Mouse (Mus musculus) kidney, postnatal 0 days (tissue): ENCODE measurements around the gene Tcte2. TPM values are rescaled to one million over a fixed set of nuclear protein-coding genes. Genes with fewer than 3 reads are reported as not detected.

Experiments
- ATAC-seq: fragments of 200-750 bp; cut with Nextera tagmentation; replicated peaks from 2 replicates; pipeline ENCODE4 v1.8.0; 2017; ENCODE audit warnings: low read depth, moderate number of reproducible peaks, moderate TSS enrichment, moderate library complexity; ENCODE audit not compliant: low FRiP score
- DNase-seq: peaks from one replicate; pipeline ENCODE4 v3.0.0-alpha.2; 2016; ENCODE audit warnings: low spot score
- H3K27ac ChIP-seq: fragments of 300-500 bp; sonication (generic); 2 replicates; pipeline ENCODE4 v1.5.1; 2014; ENCODE audit warnings: mild to moderate bottlenecking
- H3K27me3 ChIP-seq: fragments of 300-500 bp; sonication (generic); 2 replicates; pipeline ENCODE4 v1.6.1; 2014; ENCODE audit warnings: low read length, mixed read lengths; ENCODE audit not compliant: insufficient read depth
- H3K36me3 ChIP-seq: fragments of 300-500 bp; sonication (generic); 2 replicates; pipeline ENCODE4 v1.6.1; 2014; ENCODE audit warnings: low read length, mixed read lengths; ENCODE audit not compliant: insufficient read depth
- H3K4me1 ChIP-seq: fragments of 300-500 bp; sonication (generic); replicated peaks from 2 replicates; pipeline ENCODE4 v1.6.1; 2014; ENCODE audit warnings: antibody characterized with exemption, low read length, mixed read lengths; ENCODE audit not compliant: insufficient read depth
- H3K4me2 ChIP-seq: fragments of 300-500 bp; sonication (generic); 2 replicates; pipeline ENCODE4 v1.6.1; 2014; ENCODE audit warnings: mild to moderate bottlenecking, low read length, moderate library complexity, mixed read lengths
- H3K4me3 ChIP-seq: fragments of 300-500 bp; sonication (generic); replicated peaks from 2 replicates; pipeline ENCODE4 v1.5.1; 2014; ENCODE audit warnings: low read depth, low read length
- H3K9ac ChIP-seq: fragments of 300-500 bp; sonication (generic); 2 replicates; pipeline ENCODE4 v1.6.1; 2014; ENCODE audit warnings: low read depth, low read length
- H3K9me3 ChIP-seq: fragments of 300-500 bp; sonication (generic); replicated peaks from 2 replicates; pipeline ENCODE4 v1.6.1; 2016; ENCODE audit warnings: low read length, inconsistent platforms, mixed read lengths
- CTCF ChIP-seq: IDR thresholded peaks from 2 replicates; pipeline ENCODE4 v1.5.1; 2016; ENCODE audit warnings: antibody characterized with exemption, low read depth, mild to moderate bottlenecking, moderate library complexity
- WGBS: fragments of 180-500 bp; shearing (Covaris S2); extraction: QIAGEN DNeasy Blood & Tissue Kit; methylation state at CpG from one replicate; pipeline ENCODE4 v1.1.7; 2014; 5-methylcytosine and 5-hydroxymethylcytosine counted together
- polyA plus RNA-seq: library from polyadenylated mRNA; unstranded; fragments of >200 nt; fragmentation: Nextera tagmentation; extraction: Ambion mirVana; gene quantifications from 2 replicates; pipeline ENCODE4 v1.2.1, GENCODE M21; 2015

Gene Tcte2
- polyA plus RNA-seq, 1 experiment from 2014 or later, result 4.1 TPM

DNA sequence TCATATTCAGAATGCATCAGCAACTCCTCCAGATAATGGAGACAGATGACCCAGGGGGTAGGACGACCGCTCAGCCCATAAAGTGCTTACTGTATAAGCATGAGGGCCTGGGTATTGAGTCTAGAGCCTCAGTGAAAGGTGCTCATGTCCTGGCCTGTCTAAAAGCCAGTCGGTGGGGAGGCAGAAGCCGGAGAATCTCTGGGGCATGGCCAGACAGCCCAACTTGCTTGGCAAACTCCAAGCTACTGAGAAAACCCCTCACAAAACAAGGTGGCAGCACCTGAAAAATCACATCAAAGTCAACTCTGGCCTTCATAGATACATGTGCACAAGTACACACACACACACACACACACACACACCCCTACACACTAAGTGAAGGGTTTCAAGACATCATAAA lies 12.6 kb downstream of the Tcte2 start:
- no peak for DNase-seq
- 91% methylated on average over 4 of the region's 4 CpGs for WGBS
- Histone ChIP-seq H3K9ac (no peak overlapping the region), H3K4me1 (peaks cover 17% of the 10 kb centered on the region; the same call in 1 of the 2 replicates), H3K27me3 (no peaks in the 10 kb centered on the region), H3K9me3 (no peaks in the 10 kb centered on the region), H3K27ac (no peak overlapping the region), H3K4me3 (no peak overlapping the region), H3K4me2 (no peak overlapping the region), H3K36me3 (no peaks in the 10 kb centered on the region)
- no peak for TF ChIP-seq CTCF
- ATAC-seq, result no peak

DNA sequence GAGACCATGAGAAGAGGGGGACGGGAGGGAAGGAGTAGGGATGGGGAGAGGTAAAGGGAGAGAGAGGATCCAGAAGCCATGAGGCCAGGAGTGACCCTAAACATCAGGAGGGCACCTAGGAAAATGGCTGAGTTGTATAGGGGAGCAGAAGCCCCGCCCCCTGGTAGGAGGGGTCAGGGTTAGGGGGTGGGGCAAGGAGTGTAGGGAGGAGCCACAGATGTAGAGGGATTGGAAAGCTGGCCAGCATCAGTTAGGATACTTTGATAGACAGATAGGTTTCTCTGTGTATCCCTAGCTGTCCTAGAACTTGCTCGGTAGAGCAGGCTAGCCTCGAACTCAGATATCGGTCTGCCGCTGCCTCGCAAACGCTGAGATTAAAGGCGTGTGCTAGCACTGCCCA lies 13.9 kb downstream of the Tcte2 start:
- H3K36me3 ChIP-seq, result no peaks in the 10 kb centered on the region
- ATAC-seq (no peak), DNase-seq (no peak)
- no peak for TF ChIP-seq CTCF
- no peak overlapping the region for H3K4me2 ChIP-seq
- 91% methylated on average over 9 of the region's 9 CpGs for WGBS
- no peak overlapping the region for H3K9ac ChIP-seq
- no peaks in the 10 kb centered on the region for H3K9me3 ChIP-seq
- H3K27me3 ChIP-seq, result no peaks in the 10 kb centered on the region
- peaks cover 26% of the 10 kb centered on the region for H3K4me1 ChIP-seq
- no peak overlapping the region for H3K4me3 ChIP-seq
- no peak overlapping the region for H3K27ac ChIP-seq

DNA sequence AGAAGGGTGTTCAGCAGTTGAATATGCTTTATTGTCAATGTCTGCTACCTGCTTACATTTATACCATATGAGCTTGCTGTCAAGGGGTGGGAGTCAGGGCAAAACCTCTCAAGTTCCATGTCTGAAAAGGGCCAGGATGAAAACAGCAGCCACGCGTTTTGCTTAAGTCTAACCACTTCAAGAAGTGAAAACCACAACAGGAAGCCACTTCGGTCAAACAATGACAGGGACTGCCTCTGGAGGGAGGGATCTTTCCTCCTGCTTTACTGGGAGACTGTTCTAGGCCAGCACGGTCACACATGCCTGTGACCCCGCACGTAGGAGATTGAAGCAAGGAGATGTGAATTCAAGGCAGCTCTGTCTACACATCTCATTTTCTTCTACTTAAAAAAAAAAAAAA lies 15.3 kb downstream of the Tcte2 start:
- ATAC-seq, result no peak
- no peak for DNase-seq
- H3K36me3 ChIP-seq, result no peaks in the 10 kb centered on the region
- 47% methylated on average over 6 of the region's 6 CpGs for WGBS
- H3K27ac ChIP-seq, result no peak overlapping the region
- no peak overlapping the region for H3K4me2 ChIP-seq
- no peaks in the 10 kb centered on the region for H3K27me3 ChIP-seq
- H3K4me3 ChIP-seq, result no peak overlapping the region
- no peak overlapping the region for H3K9ac ChIP-seq
- no peak for TF ChIP-seq CTCF
- peaks cover 36% of the 10 kb centered on the region for H3K4me1 ChIP-seq
- no peaks in the 10 kb centered on the region for H3K9me3 ChIP-seq

DNA sequence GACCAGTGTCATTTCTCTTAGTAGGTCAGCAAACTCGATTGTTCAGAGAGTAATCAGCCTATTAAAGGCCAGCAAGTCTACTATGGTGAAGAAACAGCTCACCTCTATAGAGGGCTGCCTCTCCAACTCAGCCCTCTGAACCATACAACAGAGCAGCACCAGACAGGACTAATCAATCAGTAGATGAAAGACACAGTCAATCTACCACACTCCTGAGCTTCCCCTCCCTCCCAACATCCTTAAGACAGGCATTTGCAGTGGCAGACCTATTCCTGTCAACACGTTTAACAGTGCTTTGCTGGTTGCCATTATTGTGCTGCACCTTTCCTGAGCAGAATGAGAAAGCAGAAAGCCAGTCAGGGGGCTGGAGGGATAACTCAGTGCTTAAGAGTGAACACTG lies 16.3 kb downstream of the Tcte2 start:
- Histone ChIP-seq H3K27me3 (no peaks in the 10 kb centered on the region), H3K36me3 (no peaks in the 10 kb centered on the region), H3K4me1 (peaks cover 41% of the 10 kb centered on the region), H3K9ac (peak overlapping the region; percentile 31; the same call in 1 of the 2 replicates), H3K4me2 (peak overlapping the region; percentile 1; the same call in 1 of the 2 replicates), H3K9me3 (no peaks in the 10 kb centered on the region), H3K27ac (peak overlapping the region; percentile 90), H3K4me3 (no peak overlapping the region)
- ATAC-seq (peak; percentile 79), DNase-seq (no peak)
- 42% methylated on average over 2 of the region's 2 CpGs for WGBS
- TF ChIP-seq CTCF, result no peak

DNA sequence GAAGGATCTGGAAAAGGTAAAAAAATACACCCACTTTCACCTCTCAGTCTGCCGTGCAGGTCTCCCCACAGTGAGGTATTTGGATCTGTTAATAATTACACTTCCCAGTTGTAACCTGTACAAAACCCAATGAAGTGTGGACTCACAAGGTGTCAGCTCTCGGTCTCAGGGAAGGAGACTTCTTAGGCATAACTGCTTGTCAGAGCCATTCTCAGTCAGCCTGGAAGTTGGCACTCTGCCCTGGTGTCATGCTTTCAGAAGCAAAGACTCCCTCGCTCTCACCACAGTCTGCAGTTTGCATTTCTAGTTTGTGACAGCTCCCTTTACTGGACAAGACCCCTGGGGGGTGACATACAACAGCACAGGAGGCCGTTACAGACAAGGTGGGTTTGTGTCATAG lies 16.8 kb downstream of the Tcte2 start:
- 0 out of 2 replicates have a peak overlapping the region, but pooled peaks have one; percentile 31 for H3K9ac ChIP-seq
- H3K9me3 ChIP-seq, result no peaks in the 10 kb centered on the region
- ATAC-seq (peak; percentile 89), DNase-seq (peak; percentile 76)
- whole genome bisulfite sequencing, result 23% methylated on average over 4 of the region's 4 CpGs
- H3K36me3 ChIP-seq, result no peaks in the 10 kb centered on the region
- peak overlapping the region; percentile 90 for H3K27ac ChIP-seq
- H3K27me3 ChIP-seq, result no peaks in the 10 kb centered on the region
- peaks cover 41% of the 10 kb centered on the region for H3K4me1 ChIP-seq
- peak overlapping the region; percentile 6; the same call in 1 of the 2 replicates for H3K4me2 ChIP-seq
- H3K4me3 ChIP-seq, result no peak overlapping the region
- TF ChIP-seq CTCF, result no peak

DNA sequence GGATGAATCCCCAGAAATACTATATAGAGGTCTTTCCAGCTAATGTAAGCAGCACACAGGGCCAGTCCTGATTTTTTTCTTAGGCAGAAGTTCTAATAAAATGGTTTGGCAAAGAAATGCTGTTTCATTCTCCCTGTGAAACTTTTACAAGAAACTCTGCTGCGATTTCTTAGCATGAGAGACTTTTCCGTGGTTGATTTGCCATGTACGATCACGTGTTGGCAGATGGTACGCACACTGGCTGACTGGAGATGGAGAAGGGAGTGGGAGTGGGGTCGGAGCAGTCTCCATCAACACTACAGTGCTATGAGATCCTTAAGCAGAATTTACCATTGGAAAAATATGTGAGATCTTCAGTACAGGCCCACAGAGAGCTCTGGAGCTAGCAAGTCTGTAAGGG lies 17.4 kb downstream of the Tcte2 start:
- no peak for TF ChIP-seq CTCF
- peaks cover 41% of the 10 kb centered on the region for H3K4me1 ChIP-seq
- H3K4me3 ChIP-seq, result no peak overlapping the region
- ATAC-seq (no peak; the same call in 1 of the 2 replicates), DNase-seq (no peak)
- H3K27ac ChIP-seq, result peak overlapping the region; percentile 90
- no peaks in the 10 kb centered on the region for H3K9me3 ChIP-seq
- no peaks in the 10 kb centered on the region for H3K36me3 ChIP-seq
- WGBS, result 28% methylated on average over 6 of the region's 6 CpGs
- no peak overlapping the region for H3K9ac ChIP-seq
- H3K4me2 ChIP-seq, result no peak overlapping the region
- H3K27me3 ChIP-seq, result no peaks in the 10 kb centered on the region

DNA sequence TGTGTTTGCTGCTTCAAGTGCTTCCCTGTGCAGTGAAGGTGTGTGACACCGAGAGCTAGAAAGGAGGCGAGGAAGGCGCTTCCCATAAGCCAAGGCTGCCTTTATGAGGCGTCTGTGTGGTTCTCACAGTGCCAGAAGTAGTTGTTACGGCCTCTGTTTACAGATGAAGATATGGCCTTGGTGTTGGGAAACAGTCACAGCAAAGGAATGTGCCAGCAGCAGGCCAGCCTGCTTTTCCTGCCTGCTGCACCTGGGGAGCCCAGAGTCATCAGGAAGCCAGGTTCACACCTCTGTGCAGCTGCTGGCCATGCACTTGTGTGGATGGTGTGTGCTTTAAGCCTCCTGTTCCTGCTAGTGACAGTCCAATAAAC lies 17.9 kb downstream of the Tcte2 start:
- no peak for TF ChIP-seq CTCF
- Histone ChIP-seq H3K9ac (peak overlapping the region; percentile 35; the same call in 1 of the 2 replicates), H3K27me3 (no peaks in the 10 kb centered on the region), H3K36me3 (no peaks in the 10 kb centered on the region), H3K27ac (peak overlapping the region; percentile 90), H3K9me3 (no peaks in the 10 kb centered on the region), H3K4me1 (peaks cover 41% of the 10 kb centered on the region), H3K4me3 (no peak overlapping the region), H3K4me2 (no peak overlapping the region)
- ATAC-seq, result peak; percentile 72
- DNase-seq, result no peak
- 37% methylated on average over 5 of the region's 5 CpGs for WGBS
